Mouse (Mus musculus): ENCODE data around the gene Helt. TPM values are rescaled to one million over a fixed set of nuclear protein-coding genes. Genes with fewer than 3 reads are reported as not detected.
"Not testable (repeated sequence)": the region's sequence is repeated elsewhere in the genome, so short reads cannot be mapped to it uniquely, and the experiment has no call there.

The Helt gene
- polyA plus RNA-seq, 1 experiment: 4.7 TPM

- TF ChIP-seq POLR2A (IDR thresholded peaks at IDR 0.05; ENCODE audit: control insufficient read depth, low read depth, low read length) (no peak), CTCF (IDR thresholded peaks at IDR 0.05; ENCODE audit: control insufficient read depth, insufficient read depth, insufficient replicate concordance, low read depth, low read length) (no peak)
- Histone ChIP-seq H3K4me3 (ENCODE audit: control insufficient read depth, low read depth, low read length) (no peak overlapping the region), H3K36me3 (ENCODE audit: control insufficient read depth, insufficient read depth, low read length) (no peaks in the 10 kb centered on the region), H3K27me3 (ENCODE audit: control insufficient read depth, insufficient read depth, low read length) (no peaks in the 10 kb centered on the region), H3K27ac (ENCODE audit: control insufficient read depth, insufficient read depth, low read depth, low read length) (no peak overlapping the region), H3K4me1 (ENCODE audit: control insufficient read depth, insufficient read depth, low read length) (no peaks in the 10 kb centered on the region; the same call in 1 of the 2 replicates)
Measured at GRCm38 (mm10) chr8:46288021-46288420, 6.5 kb downstream of the Helt start.

GRCm38 (mm10) chr8:46285980-46286379 is 8.5 kb downstream of the Helt start:
- TF ChIP-seq CTCF (IDR thresholded peaks at IDR 0.05; ENCODE audit: control insufficient read depth, insufficient read depth, insufficient replicate concordance, low read depth, low read length) (no peak), POLR2A (IDR thresholded peaks at IDR 0.05; ENCODE audit: control insufficient read depth, low read depth, low read length) (no peak)
- Histone ChIP-seq H3K27ac (ENCODE audit: control insufficient read depth, insufficient read depth, low read depth, low read length) (no peak overlapping the region), H3K4me1 (ENCODE audit: control insufficient read depth, insufficient read depth, low read length) (no peaks in the 10 kb centered on the region), H3K27me3 (ENCODE audit: control insufficient read depth, insufficient read depth, low read length) (no peaks in the 10 kb centered on the region), H3K4me3 (ENCODE audit: control insufficient read depth, low read depth, low read length) (no peak overlapping the region), H3K36me3 (ENCODE audit: control insufficient read depth, insufficient read depth, low read length) (no peaks in the 10 kb centered on the region)

GRCm38 (mm10) chr8:46281536-46281935 is 12.9 kb downstream of the Helt start:
- Histone ChIP-seq H3K27ac (ENCODE audit: control insufficient read depth, insufficient read depth, low read depth, low read length) (no peak overlapping the region), H3K36me3 (ENCODE audit: control insufficient read depth, insufficient read depth, low read length) (no peaks in the 10 kb centered on the region), H3K4me3 (ENCODE audit: control insufficient read depth, low read depth, low read length) (no peak overlapping the region), H3K4me1 (ENCODE audit: control insufficient read depth, insufficient read depth, low read length) (no peaks in the 10 kb centered on the region), H3K27me3 (ENCODE audit: control insufficient read depth, insufficient read depth, low read length) (no peaks in the 10 kb centered on the region)
- TF ChIP-seq POLR2A (IDR thresholded peaks at IDR 0.05; ENCODE audit: control insufficient read depth, low read depth, low read length) (no peak), CTCF (IDR thresholded peaks at IDR 0.05; ENCODE audit: control insufficient read depth, insufficient read depth, insufficient replicate concordance, low read depth, low read length) (peak; percentile 93)

GRCm38 (mm10) chr8:46276939-46277338 is 17.5 kb downstream of the Helt start:
- no peak overlapping the region for H3K4me3 ChIP-seq (ENCODE audit: control insufficient read depth, low read depth, low read length)
- no peaks in the 10 kb centered on the region for H3K36me3 ChIP-seq (ENCODE audit: control insufficient read depth, insufficient read depth, low read length)
- TF ChIP-seq POLR2A (IDR thresholded peaks at IDR 0.05; ENCODE audit: control insufficient read depth, low read depth, low read length) (no peak), CTCF (IDR thresholded peaks at IDR 0.05; ENCODE audit: control insufficient read depth, insufficient read depth, insufficient replicate concordance, low read depth, low read length) (no peak)
- H3K4me1 ChIP-seq (ENCODE audit: control insufficient read depth, insufficient read depth, low read length): no peaks in the 10 kb centered on the region; the same call in 1 of the 2 replicates
- no peaks in the 10 kb centered on the region for H3K27me3 ChIP-seq (ENCODE audit: control insufficient read depth, insufficient read depth, low read length)
- H3K27ac ChIP-seq (ENCODE audit: control insufficient read depth, insufficient read depth, low read depth, low read length): no peak overlapping the region

- Histone ChIP-seq H3K27ac (ENCODE audit: control insufficient read depth, insufficient read depth, low read depth, low read length) (no peak overlapping the region), H3K4me1 (ENCODE audit: control insufficient read depth, insufficient read depth, low read length) (no peaks in the 10 kb centered on the region; the same call in 1 of the 2 replicates), H3K4me3 (ENCODE audit: control insufficient read depth, low read depth, low read length) (no peak overlapping the region), H3K27me3 (ENCODE audit: control insufficient read depth, insufficient read depth, low read length) (no peaks in the 10 kb centered on the region), H3K36me3 (ENCODE audit: control insufficient read depth, insufficient read depth, low read length) (no peaks in the 10 kb centered on the region)
- no peak for TF ChIP-seq CTCF (IDR thresholded peaks at IDR 0.05; ENCODE audit: control insufficient read depth, insufficient read depth, insufficient replicate concordance, low read depth, low read length)
- no peak for TF ChIP-seq POLR2A (IDR thresholded peaks at IDR 0.05; ENCODE audit: control insufficient read depth, low read depth, low read length)
Measured at GRCm38 (mm10) chr8:46270741-46271140, 23.7 kb downstream of the Helt start.

- H3K27ac ChIP-seq (ENCODE audit: control insufficient read depth, insufficient read depth, low read depth, low read length): no peak overlapping the region
- H3K36me3 ChIP-seq (ENCODE audit: control insufficient read depth, insufficient read depth, low read length): no peaks in the 10 kb centered on the region
- TF ChIP-seq POLR2A (IDR thresholded peaks at IDR 0.05; ENCODE audit: control insufficient read depth, low read depth, low read length) (no peak), CTCF (IDR thresholded peaks at IDR 0.05; ENCODE audit: control insufficient read depth, insufficient read depth, insufficient replicate concordance, low read depth, low read length) (no peak)
- no peaks in the 10 kb centered on the region; the same call in 1 of the 2 replicates for H3K4me1 ChIP-seq (ENCODE audit: control insufficient read depth, insufficient read depth, low read length)
- H3K27me3 ChIP-seq (ENCODE audit: control insufficient read depth, insufficient read depth, low read length): no peaks in the 10 kb centered on the region
- no peak overlapping the region for H3K4me3 ChIP-seq (ENCODE audit: control insufficient read depth, low read depth, low read length)
Measured at GRCm38 (mm10) chr8:46270147-46270546, 24.3 kb downstream of the Helt start.

- TF ChIP-seq CTCF (IDR thresholded peaks at IDR 0.05; ENCODE audit: control insufficient read depth, insufficient read depth, insufficient replicate concordance, low read depth, low read length) (no peak), POLR2A (IDR thresholded peaks at IDR 0.05; ENCODE audit: control insufficient read depth, low read depth, low read length) (no peak)
- no peaks in the 10 kb centered on the region for H3K27me3 ChIP-seq (ENCODE audit: control insufficient read depth, insufficient read depth, low read length)
- H3K4me3 ChIP-seq (ENCODE audit: control insufficient read depth, low read depth, low read length): no peak overlapping the region
- no peaks in the 10 kb centered on the region for H3K4me1 ChIP-seq (ENCODE audit: control insufficient read depth, insufficient read depth, low read length)
- H3K27ac ChIP-seq (ENCODE audit: control insufficient read depth, insufficient read depth, low read depth, low read length): no peak overlapping the region
- no peaks in the 10 kb centered on the region for H3K36me3 ChIP-seq (ENCODE audit: control insufficient read depth, insufficient read depth, low read length)
Measured at GRCm38 (mm10) chr8:46266801-46267200, 27.7 kb downstream of the Helt start.

GRCm38 (mm10) chr8:46264206-46264605 is 30.3 kb downstream of the Helt start:
- H3K4me3 ChIP-seq (ENCODE audit: control insufficient read depth, low read depth, low read length); H3K36me3 ChIP-seq (ENCODE audit: control insufficient read depth, insufficient read depth, low read length); H3K27me3 ChIP-seq (ENCODE audit: control insufficient read depth, insufficient read depth, low read length); H3K27ac ChIP-seq (ENCODE audit: control insufficient read depth, insufficient read depth, low read depth, low read length); H3K4me1 ChIP-seq (ENCODE audit: control insufficient read depth, insufficient read depth, low read length): not testable (repeated sequence)

Measured in testis, adult 2 months (tissue).